Mouse (Mus musculus): ENCODE data around the gene Esr1.
"Not testable (repeated sequence)": the region's sequence is repeated elsewhere in the genome, so short reads cannot be mapped to it uniquely, and the experiment has no call there.

The Esr1 gene

DNA sequence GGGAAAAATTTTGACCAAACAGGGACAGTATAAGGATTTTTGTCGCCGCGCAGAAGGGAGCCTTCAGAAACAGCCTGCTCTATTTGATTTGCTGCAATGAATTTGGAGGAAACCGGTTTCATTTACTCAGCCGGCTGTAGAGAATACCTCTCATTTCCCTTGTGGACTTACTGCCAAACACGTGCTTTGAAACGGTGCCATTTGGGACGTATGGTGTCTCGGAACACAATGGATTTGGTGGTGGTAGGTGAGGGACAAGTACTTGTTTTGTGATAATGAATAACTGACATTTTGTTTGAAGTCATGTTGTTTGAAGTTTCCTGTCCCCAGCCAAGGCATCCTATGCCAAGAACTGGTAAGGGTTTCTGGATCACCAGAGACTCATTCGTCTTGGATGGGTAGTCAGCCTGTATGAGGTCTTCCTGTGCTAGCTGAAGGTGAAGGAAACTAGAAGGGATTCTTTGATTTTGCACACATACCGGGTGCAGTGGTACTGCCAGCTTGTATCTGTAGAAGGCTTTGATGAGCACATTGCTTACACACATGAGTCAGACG is 72.4 kb downstream of the Esr1 start:
- intact Hi-C loops (cut with DNase I), result no loop called here

DNA sequence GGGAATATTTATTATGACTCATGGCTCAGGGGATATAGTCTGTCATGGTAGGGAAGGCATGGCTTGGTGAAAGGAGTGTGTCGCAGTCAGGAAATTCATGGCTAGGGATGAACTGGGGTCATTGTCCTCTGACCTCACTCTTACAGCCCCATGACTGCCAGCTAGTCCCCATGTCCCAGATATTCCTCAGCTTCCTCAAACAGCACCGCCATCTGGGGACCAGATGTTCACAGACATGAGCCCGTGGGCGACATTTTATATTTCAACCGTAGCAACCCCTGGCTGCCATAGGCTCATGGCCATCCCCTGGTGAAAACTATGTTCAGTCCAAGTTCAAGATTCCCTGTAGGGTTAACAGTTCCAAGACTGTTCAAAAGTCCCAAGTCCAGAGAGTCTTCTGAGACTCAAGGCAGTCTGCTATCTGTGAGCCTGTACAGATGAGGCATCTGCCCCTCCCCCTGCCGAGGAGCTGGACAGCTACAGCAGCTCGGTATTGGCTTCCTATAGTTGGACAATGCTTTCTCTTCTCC is 83.0 kb downstream of the Esr1 start:
- intact Hi-C loops (cut with DNase I), result no loop called here

DNA sequence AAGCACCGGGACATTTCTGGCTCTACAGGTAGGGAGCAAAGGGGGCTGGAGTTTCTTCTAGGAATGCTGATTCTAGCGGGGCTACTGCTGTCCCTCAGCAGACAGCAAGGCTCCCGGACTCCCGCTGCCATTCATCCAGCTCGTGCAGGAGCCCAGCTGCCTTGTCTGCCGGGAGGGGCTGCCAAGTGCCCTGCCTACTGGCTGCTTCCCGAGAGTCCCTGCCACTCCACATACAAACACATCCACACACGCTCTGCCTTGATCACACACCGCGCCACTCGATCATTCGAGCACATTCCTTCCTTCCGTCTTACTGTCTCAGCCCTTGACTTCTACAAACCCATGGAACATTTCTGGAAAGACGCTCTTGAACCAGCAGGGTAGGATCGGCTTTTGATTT is 98.5 kb downstream of the Esr1 start:
- intact Hi-C loops (cut with DNase I), result no loop called here

DNA sequence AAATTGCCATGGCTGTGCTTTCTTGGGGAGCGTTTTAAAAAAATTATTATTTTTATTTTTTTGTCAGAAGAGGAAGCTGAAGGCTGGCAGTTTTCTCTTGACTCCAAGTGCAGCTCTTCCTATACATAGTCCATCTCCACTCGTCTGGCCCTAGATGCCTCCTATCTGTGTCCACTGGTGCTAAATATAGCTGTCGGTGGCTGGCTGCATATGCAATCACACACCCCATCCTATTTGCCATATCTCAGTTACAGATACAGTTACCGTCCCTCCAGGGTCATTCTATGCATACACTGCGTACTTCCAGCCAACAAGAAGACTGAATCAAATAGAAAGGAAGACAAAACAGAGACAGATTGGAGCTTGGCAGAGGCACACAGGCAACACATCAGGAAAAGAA is 100.0 kb downstream of the Esr1 start:
- intact Hi-C loops (cut with DNase I), result no loop called here

DNA sequence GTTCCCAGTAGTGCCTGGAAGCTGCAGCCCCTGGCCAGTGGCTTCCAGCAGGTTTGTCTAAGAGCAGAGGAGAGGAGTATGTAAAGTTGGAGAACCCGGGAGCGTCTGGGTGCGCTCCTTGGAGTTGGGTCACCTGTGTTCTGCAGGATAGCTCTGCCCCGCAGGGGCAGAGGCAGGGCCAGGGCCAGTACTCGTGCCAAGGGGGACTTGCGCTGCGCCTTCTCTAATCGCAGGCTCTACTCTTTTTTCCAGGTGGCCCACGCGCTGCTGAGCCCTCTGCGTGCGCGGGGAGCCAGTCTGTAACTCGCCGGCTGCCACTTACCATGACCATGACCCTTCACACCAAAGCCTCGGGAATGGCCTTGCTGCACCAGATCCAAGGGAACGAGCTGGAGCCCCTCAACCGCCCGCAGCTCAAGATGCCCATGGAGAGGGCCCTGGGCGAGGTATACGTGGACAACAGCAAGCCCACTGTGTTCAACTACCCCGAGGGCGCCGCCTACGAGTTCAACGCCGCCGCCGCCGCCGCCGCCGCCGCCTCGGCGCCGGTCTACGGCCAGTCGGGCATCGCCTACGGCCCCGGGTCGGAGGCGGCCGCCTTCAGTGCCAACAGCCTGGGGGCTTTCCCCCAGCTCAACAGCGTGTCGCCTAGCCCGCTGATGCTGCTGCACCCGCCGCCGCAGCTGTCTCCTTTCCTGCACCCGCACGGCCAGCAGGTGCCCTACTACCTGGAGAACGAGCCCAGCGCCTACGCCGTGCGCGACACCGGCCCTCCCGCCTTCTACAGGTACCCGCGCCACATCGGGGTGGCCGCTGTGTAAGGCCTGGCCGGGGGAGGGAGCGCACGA is 100.9 kb downstream of the Esr1 start:
- intact Hi-C loops (cut with DNase I), result no loop called here

DNA sequence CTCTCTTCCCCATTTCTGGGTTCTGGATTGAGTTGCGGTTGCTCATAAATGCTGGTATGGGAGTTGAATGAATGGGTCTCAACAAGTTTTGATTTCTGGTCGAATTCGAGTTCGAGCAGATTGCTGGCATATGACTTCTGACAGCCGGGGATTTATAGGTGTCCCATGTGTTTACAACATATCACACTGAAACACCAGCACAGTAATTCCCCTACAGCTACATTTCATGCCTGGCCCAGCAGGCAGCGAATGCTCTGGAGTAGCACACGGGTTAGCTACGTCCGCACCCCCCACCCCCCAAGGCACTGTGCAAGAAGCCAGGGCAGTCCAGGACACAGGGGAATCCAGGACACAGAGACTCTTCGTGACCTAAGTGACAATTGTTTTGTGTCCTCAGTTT is 102.0 kb downstream of the Esr1 start:
- intact Hi-C loops (cut with DNase I), result no loop called here

DNA sequence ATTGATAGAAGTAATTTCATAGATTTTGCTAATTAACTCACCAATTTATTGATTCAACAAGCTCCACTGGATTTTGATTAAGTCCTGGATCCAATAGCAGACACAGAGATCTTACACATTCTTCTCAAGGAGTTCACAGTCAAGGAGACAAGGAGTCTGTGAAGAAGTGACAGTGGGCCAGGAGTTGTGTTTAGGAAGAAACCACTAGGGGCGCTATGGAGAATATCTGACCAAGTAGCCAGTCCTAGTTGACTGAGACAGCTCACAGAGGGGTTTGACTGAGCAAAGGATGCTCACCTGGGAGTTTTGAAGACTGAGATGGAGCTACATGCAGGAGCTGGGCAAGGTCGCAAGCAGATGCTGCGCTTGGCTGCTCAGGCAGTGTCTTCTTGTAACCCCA is 113.5 kb downstream of the Esr1 start:
- intact Hi-C loops (cut with DNase I), result no loop called here

DNA sequence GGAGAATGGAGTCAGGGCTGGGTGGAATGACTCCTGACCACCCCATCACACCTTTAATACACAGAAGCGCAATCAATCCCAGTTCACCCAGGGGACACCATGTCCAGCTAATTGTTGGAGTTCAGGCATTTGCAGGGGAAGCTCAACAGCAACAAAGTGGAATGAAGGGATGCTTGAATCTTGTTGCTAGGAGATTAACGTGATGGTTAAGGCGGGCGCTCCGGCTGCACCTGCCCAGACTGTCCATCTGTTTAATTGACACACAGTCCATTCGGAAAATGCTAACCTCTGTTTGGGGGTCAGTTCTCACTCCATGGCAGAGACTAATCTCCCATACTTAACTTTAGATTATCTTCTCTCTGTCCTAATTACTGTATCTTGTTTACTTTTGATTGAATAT is 114.7 kb downstream of the Esr1 start:
- intact Hi-C loops (cut with DNase I), result no loop called here

DNA sequence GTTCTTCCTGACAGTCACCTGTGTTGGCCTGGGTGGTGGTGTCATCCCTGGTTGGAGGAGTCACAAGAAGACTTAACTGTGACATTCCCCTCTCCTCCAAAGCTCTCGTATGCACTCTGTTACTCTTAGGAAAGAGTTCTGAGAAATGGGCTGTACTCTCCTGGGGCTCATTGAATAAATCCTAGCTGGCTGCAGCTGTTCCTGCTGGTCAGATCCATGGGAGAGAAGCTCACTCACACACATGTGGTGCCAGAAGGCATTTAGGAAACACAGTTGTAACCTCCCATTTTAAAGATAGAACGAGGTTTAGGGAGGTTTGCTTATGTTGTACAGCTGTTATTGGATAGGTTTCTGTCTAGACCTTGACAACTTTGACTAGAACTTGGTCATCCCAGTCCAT is 120.9 kb downstream of the Esr1 start:
- intact Hi-C loops (cut with DNase I), result no loop called here

DNA sequence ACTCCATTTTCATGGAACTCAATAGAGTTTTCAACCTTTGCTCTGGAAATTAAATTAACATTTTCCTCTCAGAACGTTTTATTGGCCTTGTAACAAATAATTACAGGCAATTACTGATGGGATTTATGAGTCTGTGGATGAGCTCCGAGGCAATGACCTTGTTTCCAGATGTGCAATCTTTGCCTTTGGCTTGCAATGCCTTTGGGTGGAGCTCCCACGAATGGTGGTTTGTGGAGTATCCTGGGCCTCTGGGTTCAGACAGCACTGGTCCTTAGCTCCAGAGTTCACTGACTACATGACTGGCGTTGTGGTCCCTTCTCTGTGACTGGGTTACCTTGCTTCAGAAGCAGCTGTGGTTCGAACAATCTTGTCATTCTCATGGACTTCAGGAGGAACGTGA is 122.6 kb downstream of the Esr1 start:
- intact Hi-C loops (cut with DNase I), result no loop called here

DNA sequence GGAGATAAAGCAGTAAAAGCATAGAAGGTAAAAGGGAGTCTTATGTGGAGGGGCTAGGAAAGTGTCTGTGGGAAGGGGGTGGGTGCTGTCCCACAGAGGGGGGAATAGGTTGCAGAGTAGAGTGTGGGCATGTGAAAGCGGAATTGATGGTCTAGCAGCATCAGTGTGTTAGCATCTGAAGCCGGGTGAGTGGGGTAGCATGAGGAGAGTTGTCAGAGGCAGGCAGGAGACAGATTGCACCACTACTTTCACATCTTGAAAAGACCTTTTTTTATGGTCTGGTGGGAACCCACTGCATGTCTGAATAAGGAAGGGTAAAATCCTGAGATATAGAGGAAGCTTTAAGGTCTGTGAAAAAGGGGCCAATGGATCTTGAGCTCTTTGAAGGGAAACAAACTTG is 123.5 kb downstream of the Esr1 start:
- intact Hi-C loops (cut with DNase I), result no loop called here

DNA sequence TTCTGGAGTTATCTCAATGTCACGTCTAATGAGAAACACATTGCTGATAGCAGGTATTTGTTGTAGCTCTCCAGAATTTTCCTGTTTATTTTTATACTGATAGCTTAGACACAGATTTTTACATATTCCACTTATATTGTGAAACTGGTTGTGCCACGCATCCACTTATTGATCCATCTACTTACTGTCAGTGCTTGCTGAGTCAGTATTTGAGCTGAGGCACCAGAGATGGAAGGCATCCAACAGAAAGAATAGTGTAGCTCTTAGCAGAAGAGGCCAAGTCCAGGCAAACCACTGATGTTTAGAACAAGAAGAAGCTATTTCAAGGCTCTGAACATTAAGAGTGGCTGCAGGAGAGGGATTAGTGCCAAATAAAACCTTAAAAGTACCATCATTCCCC is 126.9 kb downstream of the Esr1 start:
- intact Hi-C loops (cut with DNase I), result no loop called here

DNA sequence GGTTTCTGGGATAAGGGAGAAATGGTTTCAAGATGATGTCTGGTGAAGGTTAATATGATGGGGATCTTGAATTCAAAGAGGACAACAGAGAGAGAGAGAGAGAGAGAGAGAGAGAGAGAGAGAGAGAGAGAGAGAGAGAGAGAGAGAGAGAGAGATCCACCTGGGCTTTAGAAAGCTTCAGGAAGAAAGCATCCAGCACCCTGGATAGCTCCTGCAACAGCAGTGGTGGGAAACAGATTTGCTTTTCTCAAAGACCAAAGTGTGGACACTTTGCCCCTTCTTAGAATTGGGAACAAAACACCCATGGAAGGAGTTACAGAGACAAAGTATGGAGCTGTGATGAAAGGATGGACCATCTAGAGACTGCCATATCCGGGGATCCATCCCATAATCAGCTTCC is 139.7 kb downstream of the Esr1 start:
- intact Hi-C loops (cut with DNase I), result not testable (repeated sequence)

DNA sequence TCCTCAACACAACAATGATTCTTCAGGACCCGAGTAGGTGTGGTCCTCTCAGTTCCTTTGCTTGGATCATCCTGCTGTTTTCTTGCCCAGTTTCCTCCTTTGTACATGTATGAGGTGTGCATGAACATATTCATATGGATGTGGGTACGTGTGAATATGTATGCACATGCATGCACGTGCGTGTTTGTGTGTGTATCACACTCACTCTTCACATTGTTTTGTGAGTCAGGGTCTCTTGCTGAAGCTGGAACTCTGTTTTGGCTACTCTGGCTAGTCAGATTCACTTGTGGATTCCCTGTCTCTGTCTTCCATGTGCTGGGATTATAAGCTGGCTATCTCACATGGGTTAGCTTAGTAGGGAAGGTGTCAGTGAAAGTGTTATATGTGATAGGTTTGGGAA is 141.6 kb downstream of the Esr1 start:
- intact Hi-C loops (cut with DNase I), result no loop called here

DNA sequence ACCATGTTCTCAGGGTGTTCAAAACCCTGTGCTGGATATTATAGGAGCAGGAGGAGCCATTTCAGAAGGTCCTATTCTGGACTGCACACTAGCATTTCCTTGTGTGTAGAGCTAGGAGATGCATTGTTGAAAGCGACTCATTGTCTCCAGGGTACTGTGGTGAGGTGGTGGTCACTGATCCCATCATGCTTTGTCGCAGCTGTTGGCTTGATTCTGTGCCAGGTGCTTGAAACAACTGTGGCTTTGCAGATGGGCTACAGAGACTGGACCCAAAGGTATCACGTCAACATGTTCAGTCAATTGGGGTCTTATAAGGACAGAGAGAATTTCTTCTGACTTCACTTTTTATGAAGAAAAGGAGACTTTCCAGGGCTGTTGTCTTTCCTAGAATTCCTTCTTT is 164.1 kb downstream of the Esr1 start:
- intact Hi-C loops (cut with DNase I), result no loop called here

DNA sequence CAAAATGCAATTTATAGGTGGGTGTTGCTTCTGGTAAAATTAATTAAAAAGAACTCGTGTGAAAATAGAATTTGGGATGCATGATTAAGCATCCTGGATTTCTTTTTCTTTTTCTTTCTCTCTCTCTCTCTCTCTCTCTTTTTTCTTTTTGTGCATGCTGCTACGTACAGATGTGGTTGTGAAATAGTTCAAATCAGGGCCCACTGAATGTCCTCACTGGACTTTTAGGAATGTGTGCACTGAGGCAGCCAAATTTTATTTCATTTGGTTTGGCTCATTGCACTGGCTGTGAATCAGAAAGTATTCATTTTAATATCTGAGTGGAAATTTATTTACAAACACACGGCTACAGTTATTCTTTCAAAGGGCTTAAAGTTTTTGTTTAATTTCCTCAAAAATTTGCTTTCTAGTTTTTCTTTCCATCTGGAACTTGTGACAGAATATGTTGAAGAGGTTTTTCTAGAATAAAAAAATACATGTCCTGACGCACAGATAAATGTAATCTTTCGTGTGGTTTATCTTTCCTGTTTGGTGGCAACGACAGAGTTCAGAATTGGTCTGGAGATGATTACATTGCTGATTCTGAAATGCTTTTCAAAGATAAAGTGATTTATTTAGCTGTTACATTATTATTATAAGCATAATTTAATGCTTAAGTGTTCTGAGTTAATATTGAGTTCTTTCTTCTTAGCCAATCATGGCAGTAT is 164.8 kb downstream of the Esr1 start:
- intact Hi-C loops (cut with DNase I), result no loop called here

DNA sequence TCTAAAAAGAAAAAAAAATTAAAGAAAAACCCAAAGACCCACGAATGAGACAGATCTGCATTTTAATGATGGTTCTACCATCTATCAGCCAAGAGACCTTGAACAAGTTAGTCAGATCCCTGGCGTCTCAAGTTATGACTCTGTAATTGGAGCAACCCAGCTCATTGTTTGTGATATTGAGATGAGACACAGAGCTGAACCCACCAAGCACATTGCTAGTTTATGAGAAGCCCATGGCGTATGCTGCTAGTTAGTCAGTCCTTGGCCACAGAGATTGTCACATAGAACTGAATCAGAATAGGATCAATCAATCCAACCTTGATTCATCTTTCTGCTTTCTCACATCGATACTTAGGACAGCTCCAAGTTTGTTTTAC is 165.3 kb downstream of the Esr1 start:
- intact Hi-C loops (cut with DNase I), result no loop called here

DNA sequence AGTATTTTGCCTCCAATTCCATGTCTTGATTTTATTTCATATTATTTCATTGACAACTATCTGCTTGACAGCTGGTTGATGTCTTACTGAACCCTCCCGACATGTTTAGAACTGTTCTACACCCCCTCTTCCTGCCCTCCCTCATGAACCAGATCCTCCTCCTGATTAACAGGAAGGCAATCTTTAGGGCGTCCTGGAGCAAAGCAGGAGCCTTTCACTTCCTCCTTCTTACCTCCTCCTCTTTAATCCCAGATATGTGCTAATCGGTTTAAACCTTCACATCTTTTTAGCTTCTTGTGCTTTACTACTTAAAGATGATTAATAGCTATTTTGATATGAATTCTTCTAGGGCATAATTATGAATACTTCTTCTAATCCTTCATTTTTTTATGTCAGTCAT is 166.6 kb downstream of the Esr1 start:
- intact Hi-C loops (cut with DNase I), result no loop called here

DNA sequence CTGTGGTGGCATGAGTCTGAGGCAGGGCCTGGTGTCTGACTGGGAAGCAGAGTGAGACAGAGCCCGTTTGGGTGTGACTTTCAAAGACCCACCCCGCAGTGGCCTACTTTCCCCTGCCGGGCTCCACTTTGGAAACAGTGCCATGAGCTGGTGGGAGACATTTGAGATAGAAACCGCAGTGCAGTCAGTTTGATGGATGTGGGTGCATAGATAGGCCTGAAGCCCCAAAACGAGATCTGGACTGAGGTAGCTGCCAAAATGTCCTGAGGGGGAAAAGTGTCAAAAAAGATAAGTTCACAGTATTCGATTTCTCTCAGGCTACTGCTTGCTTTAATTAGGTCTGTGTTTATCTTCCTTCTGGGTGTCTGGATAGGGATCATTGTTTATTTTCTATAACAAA is 169.5 kb downstream of the Esr1 start:
- intact Hi-C loops (cut with DNase I), result no loop called here

DNA sequence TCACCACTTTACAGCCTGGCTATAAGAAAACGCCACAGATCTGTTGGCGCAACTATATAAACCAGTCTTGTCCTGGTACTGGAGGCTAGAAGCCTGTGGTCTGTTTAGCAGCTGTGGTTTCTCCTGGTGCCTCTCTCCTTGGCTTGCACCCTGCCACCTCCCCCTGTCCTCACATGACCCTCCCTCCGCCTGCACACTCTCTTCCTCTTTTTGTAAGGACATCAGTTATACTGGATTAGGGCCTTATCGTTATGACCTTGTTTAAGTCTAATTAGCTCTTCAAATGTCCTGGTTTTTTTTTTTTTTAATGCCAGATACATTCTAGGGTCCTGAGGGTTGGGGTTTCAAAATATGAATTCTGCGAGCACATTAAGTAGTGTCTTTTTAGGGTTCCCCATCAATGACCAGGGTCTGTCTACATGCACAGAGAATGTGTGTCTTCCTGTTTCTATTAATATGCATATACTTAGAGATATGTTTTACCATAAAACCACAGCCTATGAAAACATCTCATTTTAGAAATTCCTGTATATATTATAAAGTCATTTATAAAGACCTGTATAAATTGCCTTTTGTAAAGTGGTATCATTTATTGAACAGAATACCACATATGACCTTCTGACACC is 175.7 kb downstream of the Esr1 start:
- intact Hi-C loops (cut with DNase I), result no loop called here

DNA sequence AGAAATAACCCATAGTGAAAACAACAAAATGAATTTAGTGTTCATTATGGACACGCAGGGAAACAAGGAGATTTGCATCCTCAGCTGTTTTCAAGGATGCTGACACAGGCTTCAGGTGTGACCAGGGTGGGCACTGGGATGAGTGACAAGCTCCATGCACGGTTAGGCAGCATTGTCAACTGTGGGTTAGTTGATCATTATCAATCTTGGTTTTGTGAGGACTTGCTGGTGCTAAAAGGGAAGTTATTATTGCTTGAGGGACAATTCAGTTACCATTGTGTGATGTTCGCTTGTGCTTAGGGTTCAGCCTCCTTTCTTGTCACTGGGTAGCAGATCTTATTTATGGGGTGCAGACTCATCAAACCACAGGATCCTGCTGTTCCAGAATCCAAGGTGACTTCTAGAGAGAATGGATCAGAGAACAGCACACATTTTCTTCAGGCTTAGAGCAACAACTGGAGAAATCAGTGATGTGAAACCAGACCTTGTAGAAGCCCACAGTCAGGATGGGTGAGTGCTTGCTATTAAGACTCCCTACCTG is 186.9 kb downstream of the Esr1 start:
- intact Hi-C loops (cut with DNase I), result no loop called here

DNA sequence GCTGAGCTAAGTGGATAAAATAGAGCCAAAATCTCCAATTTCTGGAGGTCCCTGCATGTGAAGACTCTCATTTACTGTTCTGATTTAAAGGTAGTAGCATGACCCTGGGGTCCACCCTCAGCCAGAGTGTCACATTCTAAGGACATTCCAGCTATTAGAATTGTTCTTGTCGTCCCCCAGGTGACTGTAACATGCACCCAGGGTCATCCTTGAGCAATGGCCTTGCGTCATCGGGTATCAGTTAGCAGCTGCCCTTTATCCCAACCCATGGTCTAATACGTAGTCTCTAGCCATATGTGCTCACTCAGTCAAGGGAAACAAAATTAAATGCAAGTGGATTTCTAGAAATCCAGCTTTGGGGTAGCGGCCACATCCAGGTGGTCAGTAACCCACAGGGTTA is 213.0 kb downstream of the Esr1 start:
- intact Hi-C loops (cut with DNase I), result no loop called here

Data from adrenal gland (tissue).